Mouse (Mus musculus): ENCODE data around the gene 2310034G01Rik. TPM values are rescaled to one million over a fixed set of nuclear protein-coding genes. Genes with fewer than 3 reads are reported as not detected.

2310034G01Rik gene
- polyA plus RNA-seq, 1 experiment from 2014 or later: 2.0 TPM

DNA sequence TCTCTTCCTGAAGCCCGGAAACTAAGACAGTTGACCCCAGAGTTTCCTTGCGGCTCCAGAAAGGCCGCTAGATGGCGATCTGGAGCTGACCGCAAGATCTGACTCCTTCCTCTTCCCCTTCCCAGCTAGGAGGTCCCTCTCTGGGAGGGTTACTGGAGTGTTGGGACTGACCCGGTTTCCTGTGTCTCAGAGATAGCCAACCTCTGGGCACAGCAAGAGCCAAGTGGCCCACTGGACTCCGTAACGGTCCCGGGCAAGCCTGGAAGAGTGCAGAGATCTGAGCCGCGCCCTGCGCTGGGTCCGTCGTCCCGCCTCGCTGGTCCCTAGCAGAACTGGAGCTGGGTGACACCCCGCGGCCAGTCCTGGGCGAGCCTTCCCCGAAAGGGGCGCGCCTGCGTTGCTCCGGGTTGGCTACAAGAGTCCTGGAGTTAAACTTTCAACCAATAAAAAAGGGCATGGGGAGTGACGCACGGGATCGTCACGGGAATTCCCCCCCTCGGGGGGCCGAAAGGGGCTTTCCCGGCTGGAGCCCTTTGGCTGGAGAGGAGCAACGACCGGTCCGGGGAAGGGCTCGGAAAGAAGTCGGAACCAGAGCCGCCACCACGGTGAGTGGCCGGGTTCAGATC lies 45.8 kb downstream of the 2310034G01Rik start, which contains the start of gene Nfkb2:
Gene Nfkb2 (plus strand): TSS at position 105 of the 626 bp plus-strand sequence.
- Histone ChIP-seq H3K4me2 (ENCODE audit: low read length) (peak within 1 kb of the TSS; percentile 99), H3K4me1 (replicated peaks; ENCODE audit: control insufficient read depth, insufficient read depth, low read length) (peaks cover 14% of the 10 kb centered on the region), H3K27me3 (replicated peaks; ENCODE audit: control insufficient read depth, insufficient read depth, low read length) (no peaks in the 10 kb centered on the region), H3K36me3 (ENCODE audit: control insufficient read depth, insufficient read depth, low read length) (peaks cover 6% of the 10 kb centered on the region; the same call in 1 of the 2 replicates), H3K9me3 (ENCODE audit: control insufficient read depth, low read length) (no peaks in the 10 kb centered on the region), H3K9ac (ENCODE audit: low read length) (peak within 1 kb of the TSS; percentile 55), H3K4me3 (ENCODE audit: low read depth, low read length) (peak within 1 kb of the TSS; percentile 64), H3K27ac (ENCODE audit: low read depth) (peak within 1 kb of the TSS; percentile 71)
- under 1% methylated on average over 39 of the region's 39 CpGs for WGBS
- peak; percentile 95 for DNase-seq (ENCODE audit: low spot score)
- ATAC-seq (replicated peaks; ENCODE audit: low FRiP score, low TSS enrichment, low read depth): peak; percentile 88

DNA sequence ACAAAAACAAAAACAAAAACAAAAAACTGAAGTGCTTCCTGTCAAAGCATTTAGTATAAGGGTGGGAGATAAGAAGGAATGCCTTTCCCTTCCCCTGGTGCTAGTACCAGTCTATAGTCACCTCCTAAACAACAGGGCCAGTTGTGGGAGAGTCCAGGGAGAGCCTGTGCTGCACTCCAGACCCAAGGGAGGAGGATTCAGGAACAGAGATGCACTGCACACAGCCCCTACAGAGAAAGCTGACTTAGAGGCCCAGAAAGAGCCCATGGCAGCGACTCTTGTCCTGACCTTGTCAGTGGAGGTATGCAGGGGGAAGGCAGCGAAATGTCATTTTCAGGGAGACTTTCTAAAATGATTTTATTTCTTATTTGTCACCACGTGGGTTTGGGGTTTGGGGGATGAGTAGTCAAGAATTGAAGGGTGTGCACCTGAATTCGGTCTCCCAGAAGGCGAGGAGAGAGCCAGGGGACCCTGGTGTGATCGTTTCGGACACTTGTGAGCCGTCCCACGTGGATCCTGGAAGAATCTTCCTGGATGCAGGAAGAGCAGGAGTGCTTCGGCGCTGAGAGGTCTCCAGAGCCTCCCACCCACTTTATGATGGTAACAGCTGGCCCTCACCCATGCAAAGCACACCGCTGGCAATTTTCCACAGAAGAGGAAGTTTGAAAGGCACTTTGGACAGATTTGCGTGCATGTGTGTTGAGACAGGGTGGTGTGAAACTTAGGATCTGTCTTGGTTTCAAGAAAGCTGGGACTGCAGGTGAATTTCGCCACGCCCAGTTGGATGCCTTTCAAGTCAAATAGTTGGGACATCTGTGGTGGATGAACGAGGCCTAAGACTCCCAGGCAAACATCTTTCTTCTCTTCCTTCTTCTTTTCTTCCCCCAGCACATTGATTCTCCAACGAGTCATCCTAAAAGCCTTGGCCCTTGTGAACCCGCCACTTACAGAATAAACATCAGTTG lies 46.6 kb downstream of the 2310034G01Rik start:
- no peak overlapping the region for H3K27ac ChIP-seq (ENCODE audit: low read depth)
- WGBS: 56% methylated on average over 18 of the region's 18 CpGs
- DNase-seq (ENCODE audit: low spot score): no peak

DNA sequence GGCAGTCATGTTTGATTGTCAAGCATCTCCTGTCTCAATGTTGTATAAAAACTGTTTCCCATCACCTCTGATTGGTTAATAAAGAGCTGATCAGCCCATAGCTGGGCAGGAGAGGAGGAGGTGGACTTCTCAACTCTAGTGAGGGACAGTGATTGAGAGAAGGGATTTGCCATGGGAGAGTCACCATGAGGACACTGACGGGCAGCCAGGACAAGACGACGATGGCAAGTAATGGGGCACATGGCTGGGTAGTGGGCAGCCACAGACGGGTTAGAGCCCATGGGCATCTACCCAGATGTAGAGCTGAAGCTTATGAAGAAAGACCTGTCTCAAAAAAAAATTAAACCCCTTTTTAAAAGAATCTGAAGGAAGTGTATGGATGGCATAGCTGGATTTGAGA lies 47.6 kb downstream of the 2310034G01Rik start:
- no peak for DNase-seq (ENCODE audit: low spot score)
- no peak for ATAC-seq (replicated peaks; ENCODE audit: low FRiP score, low TSS enrichment, low read depth)
- no peaks in the 10 kb centered on the region for H3K27me3 ChIP-seq (replicated peaks; ENCODE audit: control insufficient read depth, insufficient read depth, low read length)
- H3K9ac ChIP-seq (ENCODE audit: low read length): no peak overlapping the region
- H3K36me3 ChIP-seq (ENCODE audit: control insufficient read depth, insufficient read depth, low read length): peaks cover 1% of the 10 kb centered on the region; the same call in 1 of the 2 replicates
- H3K27ac ChIP-seq (ENCODE audit: low read depth): no peak overlapping the region
- no peak overlapping the region for H3K4me3 ChIP-seq (ENCODE audit: low read depth, low read length)
- no peak overlapping the region for H3K4me2 ChIP-seq (ENCODE audit: low read length)
- WGBS: 90% methylated on average over 4 of the region's 4 CpGs
- H3K9me3 ChIP-seq (ENCODE audit: control insufficient read depth, low read length): no peaks in the 10 kb centered on the region
- peaks cover 5% of the 10 kb centered on the region for H3K4me1 ChIP-seq (replicated peaks; ENCODE audit: control insufficient read depth, insufficient read depth, low read length)

More for the DNA sequence above, 46.6 kb downstream of the 2310034G01Rik start:
- H3K27me3 ChIP-seq (replicated peaks; ENCODE audit: control insufficient read depth, insufficient read depth, low read length): no peaks in the 10 kb centered on the region
- no peak overlapping the region; the same call in 1 of the 2 replicates for H3K9ac ChIP-seq (ENCODE audit: low read length)
- H3K9me3 ChIP-seq (ENCODE audit: control insufficient read depth, low read length): no peaks in the 10 kb centered on the region
- H3K4me2 ChIP-seq (ENCODE audit: low read length): peak overlapping the region; percentile 99
- H3K36me3 ChIP-seq (ENCODE audit: control insufficient read depth, insufficient read depth, low read length): peaks cover 6% of the 10 kb centered on the region; the same call in 1 of the 2 replicates
- ATAC-seq (replicated peaks; ENCODE audit: low FRiP score, low TSS enrichment, low read depth): no peak
- H3K4me1 ChIP-seq (replicated peaks; ENCODE audit: control insufficient read depth, insufficient read depth, low read length): peaks cover 6% of the 10 kb centered on the region
- peak overlapping the region; percentile 64 for H3K4me3 ChIP-seq (ENCODE audit: low read depth, low read length)

DNA sequence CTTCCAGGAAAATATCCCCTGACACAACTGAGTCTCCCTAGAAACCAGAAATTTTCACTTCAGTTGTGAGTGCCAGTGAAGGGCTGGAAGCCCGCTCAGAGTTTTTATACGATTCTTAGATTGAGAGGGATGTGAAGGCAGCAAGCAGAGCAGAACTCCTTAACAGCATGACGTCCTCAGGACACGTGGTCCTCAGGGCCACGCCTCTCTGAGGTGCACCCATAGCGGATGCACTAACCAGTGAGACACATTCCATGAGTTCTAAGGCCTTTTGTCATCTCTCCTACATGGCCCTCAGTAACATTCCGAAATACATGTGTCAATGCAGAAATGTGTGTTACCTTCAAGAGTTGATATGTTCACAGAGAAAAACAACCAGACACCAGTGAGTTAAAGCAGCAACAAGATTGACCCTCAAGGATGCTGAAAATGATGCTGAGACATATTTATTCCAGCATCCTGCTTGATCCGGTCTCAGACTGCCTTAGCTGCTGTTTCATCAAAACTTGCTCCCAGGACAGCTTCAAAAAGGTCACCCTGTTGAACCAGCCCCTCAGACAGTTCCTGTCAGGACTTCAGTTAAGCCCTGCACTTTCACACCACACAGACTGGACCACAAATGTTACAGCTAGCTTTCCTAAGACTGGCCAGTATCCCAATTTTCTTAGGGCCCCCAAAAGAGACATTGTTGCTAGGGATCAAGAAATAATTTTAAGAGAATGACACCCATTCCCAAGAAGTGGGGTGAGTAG lies 49.6 kb downstream of the 2310034G01Rik start:
- no peaks in the 10 kb centered on the region for H3K36me3 ChIP-seq (ENCODE audit: control insufficient read depth, insufficient read depth, low read length)
- 38% methylated on average over 8 of the region's 8 CpGs for WGBS
- H3K9ac ChIP-seq (ENCODE audit: low read length): no peak overlapping the region
- DNase-seq (ENCODE audit: low spot score): no peak
- H3K4me1 ChIP-seq (replicated peaks; ENCODE audit: control insufficient read depth, insufficient read depth, low read length): peaks cover 5% of the 10 kb centered on the region
- no peak for ATAC-seq (replicated peaks; ENCODE audit: low FRiP score, low TSS enrichment, low read depth)
- no peak overlapping the region for H3K27ac ChIP-seq (ENCODE audit: low read depth)
- H3K9me3 ChIP-seq (ENCODE audit: control insufficient read depth, low read length): no peaks in the 10 kb centered on the region
- no peak overlapping the region for H3K4me2 ChIP-seq (ENCODE audit: low read length)
- no peaks in the 10 kb centered on the region for H3K27me3 ChIP-seq (replicated peaks; ENCODE audit: control insufficient read depth, insufficient read depth, low read length)
- H3K4me3 ChIP-seq (ENCODE audit: low read depth, low read length): no peak overlapping the region

MicroRNA genes within 50 kb of the gene (microRNA counts, 519-probe panel; counts per million panel counts)
- 3,204 counts per million, percentile 39 among the panel's probes with 10 or more counts for microRNA mmu-miR-146b

Small RNA genes lying within 50 kb of the gene (microRNA-seq; reads per million reads assigned to microRNA genes)
- 0.25 reads per million for gene Mir146b

Other genes starting within 250 kb of the 2310034G01Rik start
- gene Elovl3, start 218.4 kb downstream of the 2310034G01Rik start, polyA plus RNA-seq (2014; fragmentation: Nextera tagmentation; extraction: Ambion mirVana): not detected in 2 replicates
- not detected in 2 replicates for gene Pitx3, start 202.0 kb downstream of the 2310034G01Rik start, polyA plus RNA-seq (2014; fragmentation: Nextera tagmentation; extraction: Ambion mirVana)
- 41.6 and 42.7 TPM in 2 replicates for gene Gbf1, start 197.8 kb downstream of the 2310034G01Rik start, polyA plus RNA-seq (2014; fragmentation: Nextera tagmentation; extraction: Ambion mirVana)
- gene Nfkb2, start 46.0 kb downstream of the 2310034G01Rik start, polyA plus RNA-seq (2014; fragmentation: Nextera tagmentation; extraction: Ambion mirVana): 7.9 and 9.2 TPM in 2 replicates
- 36.4 and 43.9 TPM in 2 replicates for gene Psd, start 23.1 kb downstream of the 2310034G01Rik start, polyA plus RNA-seq (2014; fragmentation: Nextera tagmentation; extraction: Ambion mirVana)
- 17.5 and 17.7 TPM in 2 replicates for gene Fbxl15, start 22.1 kb downstream of the 2310034G01Rik start, polyA plus RNA-seq (2014; fragmentation: Nextera tagmentation; extraction: Ambion mirVana)
- 154 and 176 TPM in 2 replicates for gene Cuedc2, start 11.6 kb downstream of the 2310034G01Rik start, polyA plus RNA-seq (2014; fragmentation: Nextera tagmentation; extraction: Ambion mirVana)
- gene Mfsd13a, start 9.2 kb downstream of the 2310034G01Rik start, polyA plus RNA-seq (2014; fragmentation: Nextera tagmentation; extraction: Ambion mirVana): 12.3 and 12.7 TPM in 2 replicates
- 127 and 142 TPM in 2 replicates for gene Actr1a, start 45.4 kb upstream of the 2310034G01Rik start, polyA plus RNA-seq (2014; fragmentation: Nextera tagmentation; extraction: Ambion mirVana)
- gene Sufu, start 46.6 kb upstream of the 2310034G01Rik start, polyA plus RNA-seq (2014; fragmentation: Nextera tagmentation; extraction: Ambion mirVana): 30.3 and 32.3 TPM in 2 replicates
- gene Trim8, start 151.4 kb upstream of the 2310034G01Rik start, polyA plus RNA-seq (2014; fragmentation: Nextera tagmentation; extraction: Ambion mirVana): 20.1 and 21.1 TPM in 2 replicates
- 64.3 and 73.9 TPM in 2 replicates for gene Arl3, start 222.9 kb upstream of the 2310034G01Rik start, polyA plus RNA-seq (2014; fragmentation: Nextera tagmentation; extraction: Ambion mirVana)
- 18.2 and 19.2 TPM in 2 replicates for gene Sfxn2, start 223.1 kb upstream of the 2310034G01Rik start, polyA plus RNA-seq (2014; fragmentation: Nextera tagmentation; extraction: Ambion mirVana)
- gene Wbp1l, start 248.8 kb upstream of the 2310034G01Rik start, polyA plus RNA-seq (2014; fragmentation: Nextera tagmentation; extraction: Ambion mirVana): 39.6 and 40.2 TPM in 2 replicates

All from intestine, embryonic 14.5 days (tissue).